Mouse (Mus musculus): ENCODE data around the gene Gm27027.

DNA sequence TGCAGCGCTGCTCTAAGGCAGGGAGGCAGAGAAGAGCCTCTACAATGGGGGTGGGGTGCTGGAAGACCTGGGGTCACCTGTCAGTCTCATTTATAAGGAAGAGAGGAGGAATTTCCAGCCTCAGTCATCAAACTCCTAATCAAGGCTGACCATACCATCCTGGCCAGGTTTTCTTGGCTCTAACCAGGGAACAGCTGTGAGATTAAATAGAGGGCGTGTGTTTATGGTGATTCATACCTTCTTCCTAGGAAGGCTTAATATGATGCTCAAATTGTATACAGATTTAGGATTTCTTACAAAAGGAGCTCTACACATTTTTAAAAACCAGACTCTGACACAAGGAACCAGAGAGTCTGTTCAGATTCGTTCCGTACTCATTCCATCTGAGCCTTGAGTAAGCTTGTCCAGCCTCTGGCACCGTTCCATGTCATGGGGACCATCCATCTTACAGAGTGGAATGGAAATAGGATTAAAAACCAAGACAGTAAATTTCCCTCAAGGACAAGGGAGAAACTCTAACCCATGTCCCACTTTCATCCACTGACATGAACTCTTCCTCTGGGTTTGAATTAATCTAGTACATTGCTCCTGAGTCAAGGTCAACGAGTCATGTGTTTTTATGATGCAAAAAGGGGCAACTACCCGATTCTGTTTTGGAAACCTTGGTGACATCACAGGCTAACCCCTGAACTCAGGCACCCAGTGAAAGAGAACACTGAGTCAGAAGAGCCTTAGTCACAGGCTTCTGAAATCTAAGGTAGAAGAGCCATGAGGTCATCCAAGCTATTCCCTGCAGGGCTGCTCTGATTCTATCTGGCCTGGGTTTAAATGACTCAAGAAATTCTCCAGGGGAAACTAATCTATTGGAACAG, 16.7 kb downstream of the Gm27027 start:
- no peak for TF ChIP-seq CTCF (IDR thresholded peaks at IDR 0.05; ENCODE audit: low read depth)
- TF ChIP-seq EP300 (optimal IDR thresholded peaks at IDR 0.05), result no peak

Measured in stomach, postnatal 0 days (tissue).